Mouse (Mus musculus) layer of hippocampus, adult 9-11 months (tissue): ENCODE measurements around the gene Lsm3.
A peak's percentile ranks its signal among the peaks of the same experiment; 100 is the strongest.
"Not testable (repeated sequence)": the region's sequence is repeated elsewhere in the genome, so short reads cannot be mapped to it uniquely, and the experiment has no call there.

Source experiments
- DNase-seq: peaks from one replicate; pipeline ENCODE4 v3.0.0; 2022

The Lsm3 gene

DNA sequence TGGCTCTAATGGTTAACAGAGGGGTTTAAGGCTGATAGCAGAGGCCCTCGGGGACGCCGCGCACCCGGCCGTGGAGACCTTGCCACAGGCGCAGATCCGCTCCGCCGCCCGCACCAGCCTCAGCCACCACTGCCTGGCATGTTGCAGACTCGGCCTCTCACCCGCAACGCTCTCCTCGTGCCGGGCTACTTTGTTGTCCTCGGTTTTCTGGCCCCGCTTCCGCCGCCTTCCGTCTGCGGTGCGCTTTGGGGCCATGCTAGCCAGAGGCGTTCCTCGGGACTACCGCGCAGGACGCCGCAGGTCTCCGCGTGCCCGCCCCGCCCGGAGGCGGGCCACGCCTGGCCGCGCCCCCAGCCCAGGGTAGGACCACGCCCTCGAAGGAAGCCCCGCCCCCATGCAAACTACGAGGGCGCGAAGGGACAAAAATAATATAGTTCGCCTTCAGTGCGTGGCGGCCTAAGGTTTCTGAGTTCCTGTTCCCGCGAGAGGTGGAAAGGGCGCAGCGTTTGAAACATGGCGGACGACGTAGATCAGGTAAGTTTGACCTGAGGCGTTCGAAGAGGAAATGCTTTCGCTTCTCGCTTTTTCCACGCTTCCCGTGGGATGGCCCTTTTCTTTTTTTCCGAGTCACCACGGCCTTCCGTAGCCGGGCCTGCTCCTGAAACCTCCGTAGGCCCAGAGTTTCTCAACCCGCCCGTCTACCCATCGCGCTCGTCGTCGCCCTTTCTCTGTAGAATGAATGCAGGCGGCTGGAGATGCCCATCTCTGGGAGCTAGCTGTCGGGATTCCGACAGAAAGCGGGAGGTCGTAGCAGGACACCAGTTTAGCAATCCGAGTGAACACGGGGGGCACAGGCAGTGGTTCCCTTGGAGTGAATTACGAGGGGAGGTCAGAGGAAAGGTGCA, at the start of gene Lsm3, which contains the start of gene Xpc:
Gene Lsm3 (plus strand): TSS at position 384 of the 905 bp plus-strand sequence.
Gene Xpc (minus strand): TSS at position 344 of the 905 bp plus-strand sequence.
- peak; percentile 97 for DNase-seq

GRCm38 (mm10) chr6:91467106-91467505, 48.6 kb upstream of the Lsm3 start:
- no peak for DNase-seq

DNA sequence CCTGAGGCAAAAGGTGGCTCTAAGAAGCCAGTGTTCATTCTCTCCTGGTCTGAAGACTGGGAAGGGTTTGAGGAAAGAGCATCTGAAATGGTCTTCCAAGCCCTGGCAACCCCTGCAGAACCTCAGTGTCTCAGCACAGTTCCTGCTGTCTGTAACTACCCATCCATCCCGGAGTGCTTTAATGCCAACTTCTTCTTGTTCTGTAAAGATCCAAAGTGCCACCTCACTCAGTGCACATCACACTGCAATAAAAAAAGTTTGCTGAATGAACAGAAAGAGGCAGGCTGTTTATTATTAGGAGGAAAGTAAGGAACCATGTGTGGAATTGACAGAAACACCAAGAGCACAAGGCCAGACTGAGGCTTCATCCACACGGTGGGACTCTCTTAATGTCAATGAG, 45.0 kb upstream of the Lsm3 start:
- no peak for DNase-seq

DNA sequence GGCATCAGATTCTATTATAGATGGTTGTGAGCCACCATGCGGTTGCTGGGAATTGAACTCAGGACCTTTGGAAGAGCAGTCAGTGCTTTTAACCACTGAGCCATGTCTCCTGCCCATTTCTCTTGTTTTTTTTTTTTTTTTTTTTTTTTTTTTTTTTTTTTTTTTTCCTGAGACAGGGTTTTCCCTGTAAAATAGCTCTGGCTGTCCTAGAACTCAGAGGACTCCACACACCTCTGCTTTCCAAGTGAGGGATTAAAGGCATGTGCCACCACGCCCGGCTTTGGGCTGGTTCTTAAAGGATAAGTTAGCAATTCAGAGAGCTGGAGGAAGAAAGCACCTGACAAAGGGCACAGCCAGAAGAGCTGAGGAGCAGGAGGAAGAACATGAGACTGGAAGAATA, 44.3 kb upstream of the Lsm3 start:
- DNase-seq, result not testable (repeated sequence)

- no peak for DNase-seq
These were observed 43.4 kb upstream of the Lsm3 start for GRCm38 (mm10) chr6:91472319-91472718.

DNA sequence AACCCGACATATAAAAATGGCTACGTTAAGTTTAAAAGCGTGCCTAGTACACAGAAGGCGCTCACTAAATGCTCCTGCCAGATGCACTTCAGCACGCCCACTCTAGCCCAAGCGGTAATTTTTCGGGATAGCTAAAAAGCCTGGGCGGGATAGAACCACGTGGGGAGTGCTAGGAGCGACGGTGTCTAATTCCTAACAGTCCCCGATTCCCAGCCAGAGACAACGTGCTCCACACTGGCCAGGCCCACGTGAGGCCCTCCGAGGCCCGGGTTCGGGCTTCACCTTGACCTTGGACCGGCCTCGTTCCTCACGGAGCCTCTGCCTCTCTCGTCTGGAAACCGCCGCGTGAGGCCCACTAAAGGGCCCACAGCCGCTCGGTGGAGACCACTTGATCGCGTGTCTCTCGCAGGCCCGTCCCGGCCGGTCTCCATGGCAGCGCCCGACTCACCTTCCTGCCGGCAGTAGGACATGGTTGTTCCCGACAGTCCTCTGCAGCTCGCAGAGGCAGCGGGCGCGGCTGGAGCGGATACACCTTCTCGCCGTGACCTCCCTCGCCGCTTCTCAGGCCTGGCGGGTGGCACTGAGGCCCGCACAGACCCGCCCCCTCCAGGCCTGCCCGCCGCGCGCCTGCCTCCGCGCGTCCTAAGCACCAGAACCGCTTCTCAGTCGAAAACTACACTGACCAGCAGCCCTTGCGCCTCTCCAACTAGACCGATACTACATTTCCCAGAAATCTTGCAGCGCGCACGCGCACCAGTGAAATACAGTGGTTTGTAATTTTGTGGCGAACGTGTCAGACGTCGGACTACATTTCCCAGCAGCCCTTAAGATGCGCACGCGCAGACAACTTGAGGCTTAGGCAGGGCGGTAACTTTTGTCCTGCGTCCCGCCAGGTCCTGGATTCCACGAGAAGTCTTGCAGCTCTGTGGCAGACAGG, 42.6 kb upstream of the Lsm3 start, which contains the start of the genes Chchd4 and Tmem43:
Gene Chchd4 (minus strand): TSS at position 679 of the 937 bp plus-strand sequence.
Gene Tmem43 (plus strand): TSS at position 836 of the 937 bp plus-strand sequence.
- peak; percentile 99 for DNase-seq

GRCm38 (mm10) chr6:91473805-91474440, 41.8 kb upstream of the Lsm3 start:
- DNase-seq, result no peak

DNA sequence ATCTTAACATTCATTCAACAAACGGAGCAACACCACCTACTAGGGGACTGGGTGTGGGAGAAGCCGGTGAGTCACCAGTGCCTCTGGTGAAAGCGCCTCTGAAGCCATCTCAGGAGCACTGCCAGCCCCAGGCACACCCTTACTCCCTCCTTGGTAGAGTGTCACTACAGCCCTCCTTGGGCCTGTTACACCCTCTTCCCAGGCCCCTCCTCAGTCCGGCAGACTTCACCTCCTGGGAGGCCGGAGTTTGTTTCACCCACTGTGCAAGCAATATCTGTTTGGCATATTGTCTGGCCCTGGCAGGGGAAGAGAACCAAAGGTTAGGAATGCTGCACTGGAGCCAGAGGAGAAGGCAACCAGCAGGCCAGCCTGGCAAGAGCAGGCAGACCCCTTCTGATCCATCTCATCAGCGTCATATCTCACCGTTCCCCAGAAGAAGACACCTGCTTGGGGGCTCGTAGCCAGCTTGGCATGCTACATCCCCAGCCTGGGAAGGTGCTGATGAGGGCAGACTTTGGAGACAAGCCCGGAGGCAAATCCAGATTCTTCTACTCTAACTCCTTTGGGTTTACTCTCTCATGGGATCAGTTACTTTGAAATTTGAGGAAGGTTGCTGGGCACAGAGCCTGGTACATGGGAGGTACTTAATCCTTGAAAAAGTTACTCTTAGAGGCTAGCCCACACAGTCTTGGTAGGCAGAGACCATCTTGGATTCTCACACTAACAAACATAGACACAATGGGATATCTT, 41.1 kb upstream of the Lsm3 start:
- no peak for DNase-seq

- DNase-seq, result no peak
These were observed 39.2 kb upstream of the Lsm3 start for GRCm38 (mm10) chr6:91476541-91476940.

GRCm38 (mm10) chr6:91483371-91483770, 32.4 kb upstream of the Lsm3 start:
- no peak for DNase-seq

DNA sequence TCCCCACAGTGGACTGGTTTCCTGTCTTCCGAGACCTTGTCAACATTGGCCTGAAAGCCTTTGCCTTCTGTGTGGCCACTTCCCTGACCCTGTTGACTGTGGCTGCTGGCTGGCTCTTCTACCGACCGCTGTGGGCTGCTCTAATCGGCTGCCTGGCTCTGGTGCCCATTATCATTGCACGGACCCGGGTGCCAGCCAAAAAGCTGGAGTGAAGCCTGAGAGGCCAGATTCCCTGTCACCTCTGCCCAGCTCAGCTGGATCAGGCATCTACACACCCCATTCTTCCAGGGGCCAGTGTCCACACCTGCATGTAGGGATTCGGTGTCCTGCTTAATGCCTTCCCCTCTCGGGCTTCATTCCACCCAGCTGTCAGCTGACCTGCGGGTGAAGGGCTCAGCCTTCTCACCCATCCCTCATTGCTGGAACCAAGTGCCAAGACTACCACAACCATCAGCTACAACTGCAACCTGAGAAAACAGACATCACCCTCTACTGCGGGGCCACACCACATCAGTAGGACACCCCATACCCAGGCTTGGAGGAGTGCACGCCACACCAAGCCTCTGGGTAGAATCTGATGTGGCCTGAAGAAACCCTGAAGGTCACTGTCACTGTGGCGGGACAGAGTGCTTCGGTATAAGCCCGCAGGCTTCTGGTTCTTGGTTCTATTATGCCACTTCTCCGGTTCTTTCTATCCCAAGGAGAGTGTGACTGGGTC, 28.8 kb upstream of the Lsm3 start:
- no peak for DNase-seq

GRCm38 (mm10) chr6:91488496-91489212, 27.1 kb upstream of the Lsm3 start:
- peak; percentile 51 for DNase-seq

- peak; percentile 72 for DNase-seq
These were observed 25.9 kb upstream of the Lsm3 start for GRCm38 (mm10) chr6:91489872-91490271.

GRCm38 (mm10) chr6:91491004-91491403, 24.7 kb upstream of the Lsm3 start:
- no peak for DNase-seq

DNA sequence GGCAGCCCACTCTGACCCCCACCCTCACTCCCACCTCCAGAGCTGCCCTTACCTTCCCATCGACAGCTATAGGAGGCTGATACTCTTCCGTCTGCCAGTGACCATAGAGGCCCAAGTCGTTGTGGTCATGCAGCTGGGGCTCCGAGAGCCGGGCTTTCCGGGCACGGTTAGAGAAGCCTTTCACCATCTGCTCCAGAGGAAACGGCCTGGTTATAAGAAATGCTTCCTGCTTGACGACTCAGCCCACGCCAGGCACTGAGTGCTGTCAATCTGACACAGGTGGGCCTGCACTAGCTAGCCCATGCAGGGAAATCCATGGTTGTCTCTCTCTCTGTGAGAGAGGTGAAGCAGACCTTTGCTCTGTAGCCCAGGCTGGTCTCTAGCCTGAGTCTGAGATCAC, 22.7 kb upstream of the Lsm3 start:
- DNase-seq, result no peak

GRCm38 (mm10) chr6:91494526-91494925, 21.2 kb upstream of the Lsm3 start:
- DNase-seq, result no peak

GRCm38 (mm10) chr6:91503302-91503701, 12.4 kb upstream of the Lsm3 start:
- no peak for DNase-seq

DNA sequence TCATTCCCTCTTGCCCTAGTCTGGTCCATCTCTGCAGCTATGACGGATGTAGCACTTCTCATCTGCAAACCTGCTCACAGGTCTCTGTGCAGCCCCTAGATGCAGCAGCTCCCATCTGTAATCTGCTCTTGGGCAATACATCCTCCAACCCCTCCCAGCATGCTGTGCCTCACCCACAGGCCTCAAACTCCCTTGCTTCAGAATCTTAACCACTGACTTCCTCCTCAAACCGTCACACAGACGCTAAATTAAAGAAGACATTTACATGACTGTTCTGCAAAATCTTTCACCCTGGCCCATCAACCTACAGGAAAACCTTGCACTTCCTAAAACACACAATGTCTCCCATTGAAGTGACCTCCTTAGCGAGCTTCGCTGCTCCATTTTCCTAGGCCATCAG, 9.7 kb upstream of the Lsm3 start:
- no peak for DNase-seq

DNA sequence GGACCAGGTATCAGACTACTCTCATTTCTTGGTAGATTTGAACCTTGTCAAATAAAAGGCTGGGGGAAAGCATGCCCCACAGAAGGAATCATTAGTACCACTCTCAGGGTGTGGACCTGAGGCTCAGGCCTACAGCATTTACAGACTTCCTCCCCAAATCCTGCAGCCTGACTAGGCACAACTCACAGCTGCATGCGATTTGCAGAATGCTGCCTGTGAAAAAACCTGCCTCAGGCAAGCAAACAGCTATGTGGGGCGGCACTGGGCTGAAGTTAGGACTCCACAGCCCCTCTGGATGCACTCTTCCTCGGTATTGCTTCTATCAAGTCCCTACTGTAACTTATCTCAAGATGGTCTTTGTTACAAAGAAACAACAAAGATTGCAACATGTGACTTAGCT, 7.7 kb upstream of the Lsm3 start:
- DNase-seq, result no peak

GRCm38 (mm10) chr6:91509326-91509725, 6.4 kb upstream of the Lsm3 start:
- DNase-seq, result no peak

GRCm38 (mm10) chr6:91510211-91510610, 5.5 kb upstream of the Lsm3 start:
- DNase-seq, result no peak
